Mouse (Mus musculus) brain, embryonic 14.5 days (tissue): Measurements from ENCODE around the gene 9130409I23Rik.

Source experiments
- CTCF ChIP-seq: fragments of 200-500 bp; IDR thresholded peaks from 2 replicates; pipeline ENCODE4 v1.5.1; 2012; ENCODE audit warnings: inconsistent platforms, mild to moderate bottlenecking, moderate library complexity, borderline replicate concordance; ENCODE audit not compliant: insufficient read depth, insufficient read length; ENCODE audit errors: extremely low read depth
- POLR2A ChIP-seq: fragments of 200-500 bp; IDR thresholded peaks from 2 replicates; pipeline ENCODE4 v1.6.1; 2012; ENCODE audit warnings: mild to moderate bottlenecking, inconsistent platforms, borderline replicate concordance; ENCODE audit not compliant: poor library complexity, insufficient read depth, insufficient read length, severe bottlenecking; ENCODE audit errors: extremely low read depth

DNA sequence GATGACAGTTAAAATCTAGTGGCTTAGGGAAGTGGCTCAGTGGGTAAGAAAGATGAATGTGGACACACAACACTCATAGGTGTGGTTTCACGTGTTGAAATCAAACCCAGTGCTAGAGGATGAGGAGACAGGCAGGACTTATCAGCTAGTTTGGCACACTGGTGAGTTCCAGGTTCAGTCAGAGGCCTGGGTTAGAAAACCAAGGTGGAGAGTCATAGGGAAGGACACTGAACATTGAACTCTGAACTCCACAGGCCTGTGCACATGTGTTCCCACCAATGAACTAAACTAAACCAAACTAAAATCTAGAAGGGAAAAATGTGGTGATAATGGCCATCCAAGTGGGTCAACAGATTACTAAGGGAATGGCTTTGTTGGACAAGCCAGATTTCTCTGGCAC is 3.5 kb upstream of the 9130409I23Rik start:
- TF ChIP-seq POLR2A (no peak), CTCF (no peak)
